Mouse (Mus musculus) intestine, embryonic 15.5 days (tissue): ENCODE measurements around the gene Ccser1. TPM values are rescaled to one million over a fixed set of nuclear protein-coding genes. Genes with fewer than 3 reads are reported as not detected.

ENCODE experiments used
- ATAC-seq: fragments of 200-750 bp; cut with Nextera tagmentation; 2 replicates; pipeline ENCODE4 v1.8.0; 2017; ENCODE audit warnings: moderate TSS enrichment, moderate library complexity
- H3K27ac ChIP-seq: fragments of 300-500 bp; sonication (generic); 2 replicates; pipeline ENCODE4 v1.5.1; 2015; ENCODE audit warnings: mild to moderate bottlenecking, inconsistent platforms
- H3K27me3 ChIP-seq: fragments of 300-500 bp; sonication (generic); replicated peaks from 2 replicates; pipeline ENCODE4 v1.6.1; 2015; ENCODE audit warnings: inconsistent platforms
- H3K36me3 ChIP-seq: fragments of 300-500 bp; sonication (generic); 2 replicates; pipeline ENCODE4 v1.6.1; 2015; ENCODE audit warnings: inconsistent platforms
- H3K4me1 ChIP-seq: fragments of 300-500 bp; sonication (generic); replicated peaks from 2 replicates; pipeline ENCODE4 v1.6.1; 2015; ENCODE audit warnings: inconsistent platforms
- H3K4me2 ChIP-seq: fragments of 300-500 bp; sonication (generic); replicated peaks from 2 replicates; pipeline ENCODE4 v1.6.1; 2015; ENCODE audit warnings: mild to moderate bottlenecking, inconsistent platforms
- H3K4me3 ChIP-seq: fragments of 300-500 bp; sonication (generic); replicated peaks from 2 replicates; pipeline ENCODE4 v1.5.1; 2015; ENCODE audit warnings: inconsistent platforms
- H3K9ac ChIP-seq: fragments of 300-500 bp; sonication (generic); 2 replicates; pipeline ENCODE4 v1.6.1; 2015; ENCODE audit warnings: inconsistent platforms
- H3K9me3 ChIP-seq: fragments of 300-500 bp; sonication (generic); 2 replicates; pipeline ENCODE4 v1.6.1; 2016; ENCODE audit warnings: inconsistent platforms
- WGBS: fragments of 180-500 bp; shearing (Covaris S2); methylation state at CpG from one replicate; pipeline ENCODE4 v1.1.7; 2015; 5-methylcytosine and 5-hydroxymethylcytosine counted together
- polyA plus RNA-seq: library from polyadenylated mRNA; unstranded; fragments of >200 nt; fragmentation: Nextera tagmentation; extraction: Ambion mirVana; gene quantifications from 2 replicates; pipeline ENCODE4 v1.2.1, GENCODE M21; 2015

The Ccser1 gene
- polyA plus RNA-seq, 1 experiment from 2014 or later: 5.6 TPM

DNA sequence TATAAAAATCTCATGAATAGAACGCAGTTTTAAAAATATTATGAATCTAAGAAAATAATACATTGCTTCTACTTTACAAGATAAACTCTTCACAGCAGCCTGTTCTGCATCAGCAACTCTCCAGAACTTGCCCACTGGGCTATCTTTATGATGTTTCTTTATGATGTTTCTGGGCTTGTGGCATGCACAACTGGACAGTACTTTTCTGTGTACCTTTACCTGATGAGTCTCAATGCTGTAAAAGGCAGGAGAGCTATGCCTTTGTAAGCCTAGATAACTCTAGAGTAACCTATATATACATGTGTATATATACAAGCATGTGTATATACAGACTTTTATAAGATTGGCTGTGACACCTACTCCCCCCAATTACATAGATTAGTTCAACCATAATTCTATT, 1084.4 kb downstream of the Ccser1 start:
- Histone ChIP-seq H3K9me3 (no peaks in the 10 kb centered on the region), H3K4me2 (no peak overlapping the region), H3K36me3 (no peaks in the 10 kb centered on the region), H3K27me3 (no peaks in the 10 kb centered on the region), H3K4me3 (no peak overlapping the region), H3K27ac (no peak overlapping the region), H3K4me1 (no peaks in the 10 kb centered on the region), H3K9ac (no peak overlapping the region)
- 58% methylated on average over 1 of the region's 1 CpGs for WGBS
- ATAC-seq: peak; percentile 62; the same call in 1 of the 2 replicates

DNA sequence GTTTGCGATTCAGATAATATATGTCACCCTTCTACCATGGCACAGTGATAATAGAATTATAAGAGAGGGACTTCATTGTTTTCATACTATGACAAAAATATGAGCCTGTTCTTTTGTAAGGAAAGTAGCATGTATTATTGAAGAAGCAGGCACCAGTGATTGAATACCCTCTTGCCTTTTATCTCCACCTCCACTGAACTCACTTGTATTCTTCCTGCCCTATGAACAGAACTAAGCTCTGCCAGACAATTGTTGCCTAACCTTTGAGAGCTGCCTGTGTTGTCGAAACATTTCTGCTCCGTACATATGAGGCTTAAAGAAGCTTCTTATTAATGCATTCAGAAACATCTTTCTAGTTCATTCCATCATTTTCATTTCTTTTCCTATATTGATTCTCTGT, 1101.1 kb downstream of the Ccser1 start:
- no peak for ATAC-seq
- H3K4me2 ChIP-seq: no peak overlapping the region
- no peaks in the 10 kb centered on the region for H3K36me3 ChIP-seq
- no peak overlapping the region for H3K27ac ChIP-seq
- H3K9ac ChIP-seq: no peak overlapping the region
- no peaks in the 10 kb centered on the region for H3K9me3 ChIP-seq
- no peaks in the 10 kb centered on the region for H3K4me1 ChIP-seq
- 82% methylated on average over 3 of the region's 3 CpGs for WGBS
- no peaks in the 10 kb centered on the region for H3K27me3 ChIP-seq
- no peak overlapping the region for H3K4me3 ChIP-seq

DNA sequence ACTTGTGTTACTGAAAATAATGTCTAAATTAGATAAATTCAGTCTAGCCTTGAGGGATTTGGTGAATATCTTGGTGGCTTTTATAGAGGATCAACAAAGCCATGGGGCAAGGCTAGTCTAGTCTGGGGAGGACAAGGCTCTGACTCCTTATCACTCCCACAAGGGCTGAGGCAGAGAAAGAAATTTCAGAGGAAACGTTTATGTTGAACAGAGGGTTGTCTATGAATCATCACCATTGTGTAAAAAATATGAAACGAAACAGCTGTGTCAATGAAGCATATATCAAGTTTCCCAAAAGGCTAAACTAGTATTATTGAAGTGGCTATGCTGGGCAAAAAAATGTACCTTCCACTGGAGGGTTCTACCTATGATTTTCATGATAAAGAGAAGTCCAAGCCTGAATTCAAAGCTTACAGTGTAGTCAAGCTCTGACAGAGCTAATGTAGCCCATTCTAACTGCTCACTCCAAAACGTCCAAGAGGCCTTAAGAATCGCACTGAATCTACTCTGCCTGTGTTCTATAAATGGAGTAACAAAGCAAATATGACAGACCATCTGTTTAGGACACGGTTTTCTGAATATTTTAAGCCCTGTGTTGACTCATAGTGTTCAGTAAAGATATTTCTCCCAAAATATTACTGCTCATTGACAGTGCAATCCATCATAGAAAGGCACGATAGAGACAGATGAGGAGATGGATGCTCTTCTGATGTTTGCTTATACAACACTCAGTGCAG, 1121.6 kb downstream of the Ccser1 start:
- Histone ChIP-seq H3K27me3 (no peaks in the 10 kb centered on the region), H3K4me3 (no peak overlapping the region), H3K9me3 (no peaks in the 10 kb centered on the region), H3K9ac (no peak overlapping the region), H3K27ac (no peak overlapping the region), H3K36me3 (no peaks in the 10 kb centered on the region), H3K4me1 (no peaks in the 10 kb centered on the region), H3K4me2 (no peak overlapping the region)
- no peak for ATAC-seq
- 55% methylated on average over 6 of the region's 6 CpGs for WGBS

DNA sequence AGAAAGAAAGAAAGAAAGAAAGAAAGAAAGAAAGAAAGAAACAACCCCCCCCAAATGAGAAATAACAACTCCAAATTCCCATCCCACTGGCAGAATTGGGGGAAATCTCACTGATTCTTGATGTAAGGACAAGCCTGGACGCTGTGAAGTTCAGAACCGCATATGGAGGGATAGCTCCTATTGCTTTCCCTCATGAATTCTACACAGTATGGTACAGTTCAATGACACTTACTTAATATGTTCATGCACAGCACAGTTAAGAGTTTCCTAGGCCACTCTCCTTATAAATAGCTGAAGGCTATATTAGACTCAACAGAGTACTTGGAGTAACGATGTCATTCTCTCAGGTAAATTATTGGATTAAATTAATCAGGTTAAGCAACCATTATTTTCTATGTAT, 1138.5 kb downstream of the Ccser1 start:
- no peak overlapping the region for H3K27ac ChIP-seq
- H3K27me3 ChIP-seq: no peaks in the 10 kb centered on the region
- H3K9me3 ChIP-seq: no peaks in the 10 kb centered on the region
- no peaks in the 10 kb centered on the region for H3K4me1 ChIP-seq
- H3K9ac ChIP-seq: no peak overlapping the region
- no peak overlapping the region for H3K4me3 ChIP-seq
- H3K36me3 ChIP-seq: no peaks in the 10 kb centered on the region
- WGBS: 80% methylated on average over 3 of the region's 3 CpGs
- ATAC-seq: no peak
- no peak overlapping the region for H3K4me2 ChIP-seq

DNA sequence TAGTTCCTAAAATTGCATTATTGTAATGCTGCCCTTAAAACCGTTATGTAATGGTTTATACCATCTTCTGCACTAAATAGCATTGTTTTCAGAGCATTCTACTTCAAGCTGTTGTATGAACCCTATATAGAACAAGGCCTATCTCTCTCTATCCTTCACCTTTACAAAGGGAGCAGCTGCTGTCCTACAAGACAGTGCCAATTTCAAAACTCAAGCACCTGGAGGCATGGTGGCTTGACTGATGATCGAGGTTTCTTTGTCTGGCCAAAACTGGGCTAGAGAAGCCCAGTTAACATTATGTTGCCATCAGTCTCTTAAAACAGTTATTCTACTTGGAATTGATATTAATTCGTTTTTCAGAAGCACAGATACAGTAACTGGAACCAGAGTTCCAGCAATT, 1160.2 kb downstream of the Ccser1 start:
- Histone ChIP-seq H3K27me3 (no peaks in the 10 kb centered on the region), H3K9me3 (no peaks in the 10 kb centered on the region), H3K9ac (no peak overlapping the region), H3K36me3 (no peaks in the 10 kb centered on the region), H3K27ac (no peak overlapping the region), H3K4me1 (no peaks in the 10 kb centered on the region), H3K4me2 (no peak overlapping the region), H3K4me3 (no peak overlapping the region)
- ATAC-seq: no peak
- WGBS: 64% methylated on average over 3 of the region's 3 CpGs

DNA sequence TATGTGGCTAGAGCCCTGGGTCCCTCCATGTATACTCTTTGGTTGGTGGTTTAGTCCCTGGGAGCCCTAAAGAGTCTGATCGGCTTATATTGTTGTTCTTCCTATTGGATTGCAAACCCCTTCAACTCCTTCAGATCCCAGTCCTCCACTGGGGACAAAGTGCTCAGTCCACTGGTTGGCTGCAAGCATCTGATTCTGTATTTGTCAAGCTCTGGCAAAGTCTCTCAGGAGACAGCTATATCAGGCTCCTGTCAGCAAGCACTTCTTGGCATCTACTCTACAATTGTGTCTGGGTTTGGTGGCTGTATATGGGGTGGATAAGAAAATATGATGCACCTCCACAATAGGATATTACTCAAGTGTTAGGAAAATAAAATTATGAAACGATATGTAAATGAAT, 1187.7 kb downstream of the Ccser1 start:
- Histone ChIP-seq H3K9ac (no peak overlapping the region), H3K27me3 (no peaks in the 10 kb centered on the region), H3K9me3 (no peaks in the 10 kb centered on the region), H3K4me2 (no peak overlapping the region), H3K4me3 (no peak overlapping the region), H3K27ac (no peak overlapping the region), H3K4me1 (no peaks in the 10 kb centered on the region), H3K36me3 (no peaks in the 10 kb centered on the region)
- WGBS: 88% methylated on average over 2 of the region's 2 CpGs
- no peak for ATAC-seq
